21 mouse cellular contexts compared by ENCODE assay signal in the genomic region with DNA sequence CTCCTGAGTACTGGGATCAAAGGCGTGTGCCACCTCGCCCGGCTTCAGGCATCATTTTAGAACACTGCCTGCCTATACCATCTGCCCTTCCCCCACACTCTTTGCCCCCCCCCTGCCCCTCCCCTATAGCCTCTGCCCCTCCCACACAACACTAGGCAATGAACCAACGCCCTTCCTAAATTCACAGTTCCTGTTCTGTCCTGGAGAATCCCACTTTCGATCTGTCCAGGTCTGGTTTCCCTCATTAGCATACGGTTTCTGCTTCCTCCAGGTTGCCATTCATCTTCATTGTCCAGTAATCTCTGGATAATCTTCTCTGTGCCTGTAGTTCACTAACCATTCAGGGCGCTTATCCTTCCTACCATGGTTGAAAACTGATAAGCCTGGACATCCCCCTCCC.
"Had no signal": no experiment of that assay in that cellular context is flagged by ENCODE, and none has a peak within 500 bp of the region (broad histone marks: within the 10 kb centered on the region; RNA-seq: fewer than 3 reads in every experiment).

No protein-coding gene starts in this region.

- ATAC-seq: liver, postnatal 0 days; lung, postnatal 0 days; midbrain, embryonic 16.5 days had no signal

- H3K27me3 ChIP-seq: liver, embryonic 13.5 days; liver, embryonic 15.5 days; lung, embryonic 15.5 days; midbrain, embryonic 12.5 days; neural tube, embryonic 12.5 days; stomach, embryonic 15.5 days had no signal

- DNase-seq: liver, embryonic 13.5 days; liver, postnatal 0 days; lung, adult 2 months; lung, postnatal 14 days; lung, postnatal 36 days; midbrain, embryonic 14.5 days; retina, postnatal 1 day; right cerebral cortex, postnatal 14 days; thymus, adult 2 months; thymus, postnatal 25 days; thymus, postnatal 4 days had no signal

- H3K4me1 ChIP-seq: lung, embryonic 15.5 days; midbrain, embryonic 10.5 days; midbrain, embryonic 12.5 days; neural tube, embryonic 12.5 days; stomach, embryonic 15.5 days had no signal

- H3K36me3 ChIP-seq: liver, embryonic 13.5 days; liver, embryonic 15.5 days; lung, embryonic 15.5 days; midbrain, embryonic 10.5 days; midbrain, embryonic 12.5 days; neural tube, embryonic 12.5 days; stomach, embryonic 15.5 days had no signal

- H3K4me3 ChIP-seq: liver, embryonic 13.5 days; liver, embryonic 15.5 days; lung, embryonic 15.5 days; midbrain, embryonic 10.5 days; midbrain, embryonic 12.5 days; neural tube, embryonic 12.5 days; stomach, embryonic 15.5 days had no signal

- H3K27ac ChIP-seq: liver, embryonic 13.5 days; liver, embryonic 15.5 days; lung, embryonic 15.5 days; macrophage; midbrain, embryonic 10.5 days; midbrain, embryonic 12.5 days; neural tube, embryonic 12.5 days; stomach, embryonic 15.5 days; stomach, postnatal 0 days had no signal
